Mouse (Mus musculus) ovary, postnatal 14 days (tissue): Measurements from ENCODE around the gene Prkce.

ENCODE experiments used
- DNase-seq: peaks from one replicate; pipeline ENCODE4 v3.0.0; 2022; ENCODE audit warnings: low spot score

The Prkce gene

DNA sequence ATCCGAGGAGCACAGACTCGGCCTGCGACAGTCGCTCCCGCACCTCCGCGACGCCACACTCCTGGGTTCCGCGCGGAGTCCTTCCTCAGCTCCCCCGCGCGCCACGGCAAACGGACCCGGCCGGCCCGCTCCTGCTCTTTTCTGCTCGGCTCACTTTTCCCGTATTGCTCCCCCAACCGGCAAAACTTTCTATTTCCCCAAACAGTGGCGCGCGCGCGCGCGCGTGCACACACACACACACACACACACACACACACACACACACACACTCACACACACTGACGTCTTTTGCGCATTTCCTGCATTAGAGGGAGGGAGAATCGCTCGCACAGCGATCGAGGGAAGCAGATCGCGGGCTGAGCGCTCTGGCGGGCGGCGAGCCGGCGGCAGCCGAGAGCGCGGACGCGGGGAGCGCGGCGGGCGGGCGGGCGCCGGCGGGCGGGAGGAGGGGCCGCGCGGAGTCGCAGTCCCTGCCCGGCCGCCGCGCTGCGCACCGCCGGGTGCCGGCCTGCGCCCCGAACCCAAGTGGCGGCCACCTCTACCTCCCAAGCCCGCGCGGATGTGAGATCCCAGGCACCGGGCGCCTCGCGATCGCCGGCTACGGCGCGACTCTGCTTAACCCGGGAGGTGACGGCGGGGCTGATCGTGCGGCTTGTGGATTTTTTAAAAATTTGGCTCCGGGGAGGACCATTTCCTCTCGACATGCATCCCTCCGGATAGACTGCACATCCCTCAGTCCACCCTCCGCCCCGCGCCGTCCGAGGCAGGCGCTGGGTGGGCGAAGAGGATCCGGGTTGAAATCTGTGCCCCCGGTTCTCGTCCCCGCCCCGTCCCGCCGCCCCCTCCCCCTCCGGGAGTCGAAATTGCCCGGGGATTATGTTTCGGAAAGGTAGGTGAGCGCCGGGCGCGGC is at the start of gene Prkce:
Gene Prkce, plus strand, starts transcription at position 466 of the 911 bp plus-strand sequence.
- DNase-seq: peak; percentile 74

DNA sequence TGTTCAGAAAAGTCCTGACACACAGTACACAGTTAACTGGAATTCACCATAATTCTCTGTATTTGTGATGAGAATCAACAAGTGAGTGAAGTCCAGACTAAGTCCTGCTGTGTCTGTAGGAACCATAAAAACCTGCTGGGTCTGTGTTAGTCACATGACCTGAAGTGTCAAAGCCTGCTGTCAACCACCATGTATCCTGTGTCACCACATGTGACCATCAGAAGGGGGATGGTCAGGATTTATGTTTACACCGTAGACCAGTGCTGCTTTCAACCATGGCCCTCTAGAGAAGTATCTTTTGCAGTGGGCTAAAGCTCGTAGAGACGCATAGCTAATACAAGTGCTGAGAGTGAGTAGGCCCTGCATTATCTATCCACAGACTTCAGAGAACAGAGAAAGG is 44.4 kb upstream of the Prkce start:
- DNase-seq: no peak

DNA sequence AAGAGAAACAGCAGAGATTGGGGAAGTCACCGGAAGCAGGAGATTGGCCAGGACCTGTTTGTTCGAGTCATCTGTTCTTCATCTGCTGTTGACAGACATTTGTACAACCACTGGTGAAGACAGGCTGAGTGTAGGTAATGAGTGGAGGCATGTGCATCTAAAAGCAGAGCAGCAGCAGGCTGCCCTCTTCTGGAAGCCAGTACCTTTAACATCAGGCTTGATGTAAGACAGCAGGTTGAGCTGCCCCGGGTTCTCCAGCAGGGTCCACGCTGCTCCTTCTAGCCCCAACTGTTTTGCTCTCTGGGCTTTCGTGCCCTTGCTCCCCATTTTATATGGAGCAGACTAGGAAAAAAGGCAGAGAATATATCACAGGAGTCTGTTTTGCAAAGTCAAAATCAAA is 41.7 kb upstream of the Prkce start:
- DNase-seq: no peak

DNA sequence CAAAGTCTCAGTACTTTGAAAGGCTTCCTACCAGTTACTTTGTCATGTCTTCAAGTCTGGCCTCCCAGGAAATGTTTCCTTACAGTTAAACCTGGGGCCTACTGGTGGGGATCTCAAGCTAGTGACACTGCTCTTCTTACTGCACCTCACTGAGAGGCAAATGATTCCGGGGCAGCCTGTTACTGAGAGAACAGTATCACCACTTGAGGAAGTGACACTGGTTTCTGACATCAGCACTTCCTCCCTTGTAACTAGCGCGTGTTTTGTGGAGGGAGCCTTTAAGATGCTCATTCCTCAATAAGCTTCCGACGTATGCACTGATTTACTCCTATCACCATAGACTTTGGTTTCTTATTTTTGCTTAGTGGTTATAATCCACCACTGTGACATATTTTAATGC is 39.4 kb upstream of the Prkce start:
- DNase-seq: no peak

DNA sequence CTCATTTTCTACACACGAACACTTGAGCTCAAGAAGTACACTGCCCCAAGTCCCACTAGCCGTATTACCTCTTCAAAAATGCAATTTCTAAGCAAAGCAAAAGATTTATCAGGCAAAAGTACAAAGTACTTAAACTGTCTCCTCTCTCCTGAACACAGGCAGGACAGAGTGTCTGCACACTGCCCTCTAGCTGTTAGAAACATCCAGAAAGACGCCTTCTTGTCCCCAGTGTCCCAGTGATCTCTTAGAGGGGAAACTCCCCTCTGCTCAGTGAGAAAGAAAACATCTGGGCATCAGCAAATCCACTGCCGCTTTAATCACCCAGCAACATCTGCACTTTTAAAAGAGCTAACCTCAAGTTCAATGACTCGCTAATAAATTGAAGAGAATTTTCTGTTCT is 35.1 kb upstream of the Prkce start:
- no peak for DNase-seq

DNA sequence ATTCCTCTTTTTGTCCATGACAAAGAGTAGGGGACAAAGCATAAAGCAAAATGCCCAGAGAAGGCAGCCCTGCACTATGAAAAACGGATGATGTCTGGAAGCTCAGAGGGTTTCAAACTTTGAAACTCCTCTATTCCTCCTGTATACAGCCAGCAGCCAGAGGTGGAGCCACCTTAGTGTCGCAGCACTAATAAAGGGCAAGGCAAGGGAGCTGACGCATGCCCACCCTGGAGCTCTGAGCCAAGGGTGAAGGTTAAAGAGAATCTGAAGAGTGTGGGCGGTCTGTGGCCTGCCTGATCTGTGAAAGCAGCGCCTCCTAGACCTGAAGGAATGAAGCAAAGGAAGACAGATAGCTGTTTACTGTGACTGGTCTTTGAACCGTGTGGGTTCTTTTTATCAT is 33.1 kb upstream of the Prkce start:
- no peak for DNase-seq

DNA sequence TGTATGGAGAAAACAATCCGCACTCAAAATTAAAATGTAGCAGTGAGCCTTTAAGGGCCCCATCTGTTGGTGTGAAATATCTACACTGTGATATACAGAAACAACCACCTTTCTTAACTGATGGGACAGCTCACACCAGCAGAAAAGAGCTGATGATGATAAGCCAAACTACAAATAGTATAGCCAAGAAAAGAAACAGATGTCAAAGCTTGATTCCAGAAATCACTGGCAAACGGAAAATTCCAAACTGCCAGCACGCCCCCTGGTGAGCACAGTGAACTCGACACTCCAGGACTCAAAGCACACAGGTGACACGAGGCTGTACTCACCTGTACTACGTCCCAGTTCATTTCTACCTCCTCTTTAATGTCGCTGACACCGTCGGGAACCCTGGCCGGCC is 31.8 kb upstream of the Prkce start:
- DNase-seq: no peak

DNA sequence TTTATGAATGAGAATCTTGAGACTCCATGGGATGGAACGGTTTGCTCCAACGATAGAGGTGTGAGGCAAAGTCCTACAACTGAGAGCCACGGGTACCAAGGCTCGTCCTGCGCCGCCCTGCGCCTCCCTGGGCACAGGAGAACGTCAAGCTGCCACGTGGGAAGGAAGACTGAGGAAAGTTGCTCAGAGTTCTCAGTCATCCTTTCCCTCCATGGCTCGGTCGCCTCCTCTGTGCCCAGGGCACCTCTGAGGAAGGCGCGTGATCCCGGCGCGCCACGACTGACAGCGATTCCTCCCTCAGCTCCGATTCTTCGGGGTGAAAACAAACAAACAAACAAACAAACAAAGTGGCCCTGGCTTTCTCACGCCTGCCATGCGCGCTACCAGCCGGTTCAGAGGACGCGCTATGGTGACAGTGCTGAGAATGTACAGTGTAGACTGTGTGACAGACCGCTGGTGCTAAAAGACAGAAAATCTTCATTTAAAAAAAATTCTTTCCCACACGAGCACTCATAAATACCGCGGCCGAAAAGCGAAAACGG is 23.0 kb upstream of the Prkce start:
- DNase-seq: no peak

DNA sequence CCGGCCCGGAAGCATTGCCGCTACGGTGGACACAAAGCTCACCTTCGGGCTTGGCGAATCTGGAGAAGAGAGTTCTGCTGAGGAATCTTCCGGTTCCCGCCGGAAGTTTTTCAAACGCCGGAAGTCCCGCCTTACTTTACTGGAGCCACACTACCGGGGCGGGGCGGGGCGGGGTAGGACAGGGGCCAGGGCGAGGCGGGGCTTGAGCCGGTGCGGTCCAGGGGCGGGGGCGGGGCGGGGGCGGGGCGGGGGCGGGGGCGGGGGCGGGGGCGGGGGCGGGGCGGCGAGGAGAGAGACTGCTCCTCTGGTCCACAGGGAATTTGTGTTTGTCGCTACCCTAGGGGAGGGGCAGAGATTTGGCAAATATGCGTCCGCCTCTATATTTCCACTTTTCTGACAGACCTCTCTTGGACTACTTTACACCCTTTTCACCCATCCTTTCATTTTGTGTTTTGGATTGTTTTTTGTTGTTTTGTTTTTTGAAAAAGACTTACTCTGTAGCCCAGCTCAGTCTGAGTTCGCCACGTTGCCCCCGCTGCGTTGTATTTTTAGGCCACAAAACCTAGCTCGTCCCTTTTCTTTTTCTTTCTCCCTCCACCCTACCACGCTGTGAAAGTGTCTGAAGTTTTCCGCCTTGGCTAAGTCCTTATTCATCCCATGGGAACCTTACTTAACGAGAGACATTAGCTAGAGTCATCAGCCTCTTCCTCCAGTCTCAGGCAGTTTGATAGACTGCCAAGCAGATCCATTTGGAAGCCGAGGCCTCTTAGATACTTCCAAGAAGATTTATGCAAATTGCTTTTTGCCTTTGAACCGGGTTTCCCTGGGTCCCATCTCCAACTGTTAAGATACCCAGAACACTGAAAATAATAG is 22.3 kb upstream of the Prkce start, which contains the start of gene Srbd1:
Gene Srbd1, minus strand, starts transcription at position 97 of the 873 bp plus-strand sequence.
- DNase-seq: peak; percentile 79

DNA sequence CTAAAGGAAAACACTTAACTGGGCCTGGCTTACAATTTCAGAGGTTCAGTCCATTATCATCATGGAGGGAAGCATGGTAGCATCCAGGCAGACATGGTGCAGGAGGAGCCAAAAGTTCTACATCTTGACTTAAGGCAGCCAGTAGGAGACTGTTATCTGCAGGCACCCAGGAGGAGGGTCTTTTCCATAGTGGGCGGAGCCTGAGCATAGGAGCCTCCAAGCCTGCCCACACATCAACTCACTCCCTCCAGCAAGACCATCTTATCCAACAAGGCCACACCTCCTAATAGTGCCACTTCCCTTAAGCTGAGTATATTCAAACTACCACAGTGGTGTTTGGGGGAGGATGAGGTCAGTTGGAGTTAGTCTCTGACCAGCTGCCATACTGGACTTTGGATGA is 17.9 kb upstream of the Prkce start:
- DNase-seq: no peak

DNA sequence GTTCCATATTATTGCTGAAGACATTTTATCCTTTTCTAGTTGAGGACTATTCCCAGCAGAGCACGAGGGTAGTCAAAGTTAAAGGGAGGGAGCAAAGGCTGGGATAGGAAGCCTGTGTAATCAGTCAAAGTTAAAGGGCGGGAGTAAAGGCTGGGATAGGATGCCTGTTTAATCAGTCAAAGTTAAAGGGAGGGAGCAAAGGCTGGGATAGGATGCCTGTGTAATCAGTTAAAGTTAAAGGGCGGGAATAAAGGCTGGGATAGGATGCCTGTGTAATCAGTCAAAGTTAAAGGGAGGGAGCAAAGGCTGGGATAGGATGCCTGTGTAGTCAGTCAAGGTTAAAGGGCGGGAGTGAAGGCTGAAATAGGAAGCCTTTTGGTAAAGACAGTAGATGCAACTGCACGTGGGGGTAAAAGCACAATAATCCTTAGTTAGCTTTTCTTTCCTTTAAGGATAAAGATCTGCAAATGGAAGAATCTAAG is 16.7 kb upstream of the Prkce start:
- peak; percentile 42 for DNase-seq

DNA sequence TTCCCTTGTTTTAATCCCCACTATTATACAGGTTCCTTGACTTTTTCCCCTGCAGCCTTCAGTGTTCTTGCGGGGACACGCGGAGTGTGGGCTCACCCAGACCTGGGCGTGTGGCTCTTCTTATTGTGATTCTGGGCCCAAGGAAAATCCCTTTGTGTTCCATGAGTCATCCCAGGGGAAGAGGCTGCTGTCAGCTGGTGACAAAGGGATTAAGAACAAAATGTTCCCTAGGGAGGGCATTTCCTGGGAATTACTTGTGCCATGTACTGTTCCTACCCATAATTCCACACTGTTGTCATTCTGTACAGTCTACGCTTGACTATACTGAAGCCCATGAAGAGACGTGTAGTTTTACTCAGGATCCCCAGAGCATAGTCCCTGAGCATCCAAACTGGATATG is 10.6 kb upstream of the Prkce start:
- no peak for DNase-seq

DNA sequence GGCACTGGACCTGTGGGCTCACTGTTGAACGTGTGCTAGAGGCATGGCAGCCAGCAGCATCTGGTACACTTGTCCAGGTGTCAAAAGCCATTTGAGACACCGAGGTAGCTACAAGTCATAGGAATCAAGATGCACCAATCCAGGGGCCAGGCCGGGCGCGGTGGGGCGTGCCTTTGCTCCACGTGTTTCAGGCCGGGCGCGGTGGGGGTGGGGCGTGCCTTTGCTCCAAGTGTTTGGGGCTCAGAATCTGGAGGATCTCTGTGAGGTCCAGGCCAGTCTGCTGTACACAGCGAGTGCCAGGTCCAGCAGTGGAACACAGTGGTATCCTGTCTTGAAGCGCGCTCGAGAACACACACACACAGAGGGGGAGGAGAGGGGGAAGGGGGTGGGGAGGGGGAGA is 4.9 kb upstream of the Prkce start:
- DNase-seq: no peak

DNA sequence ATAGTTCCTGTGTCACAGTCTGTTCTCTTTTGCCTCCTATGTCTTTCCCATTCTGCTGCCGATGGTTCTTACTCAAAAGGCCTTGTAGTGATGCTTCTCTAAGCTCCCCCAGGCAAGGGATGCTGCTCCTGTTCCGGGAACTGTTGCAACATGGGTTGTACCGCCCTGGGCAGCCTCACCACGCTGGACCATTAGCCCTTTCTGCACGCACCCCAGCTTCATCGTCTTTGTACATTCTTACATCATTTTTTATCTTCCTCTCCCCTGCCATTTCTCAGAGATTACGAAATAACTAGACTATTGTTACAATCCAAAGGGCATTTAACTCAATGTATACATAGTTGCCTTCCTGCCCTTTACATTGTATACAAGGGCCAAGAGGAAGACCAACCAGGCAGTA is 3.2 kb upstream of the Prkce start:
- no peak for DNase-seq

DNA sequence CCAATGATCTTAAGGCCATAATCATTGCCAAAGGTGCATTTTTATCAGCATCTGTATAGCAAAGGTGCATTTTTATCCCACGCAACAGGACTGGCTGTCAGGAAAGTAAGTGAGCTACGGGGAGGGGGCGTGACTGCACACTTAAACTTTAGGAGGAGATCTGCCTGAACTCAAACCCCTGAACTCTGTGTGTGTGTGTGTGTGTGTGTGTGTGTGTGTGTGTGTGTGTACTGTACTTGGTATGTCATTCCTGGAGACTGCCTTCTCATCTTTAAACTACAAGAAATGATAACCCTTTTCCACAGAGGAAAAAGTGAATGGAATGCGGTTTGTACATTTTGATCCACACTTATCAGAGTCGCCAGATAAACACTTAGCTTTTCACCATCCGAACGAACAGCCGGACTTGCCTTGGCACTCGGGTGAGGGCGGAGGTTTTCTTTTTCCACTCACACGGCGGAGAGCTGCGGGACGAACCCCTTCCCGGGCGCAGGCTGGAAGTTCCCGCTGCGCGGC is 1.5 kb upstream of the Prkce start:
- DNase-seq: no peak

DNA sequence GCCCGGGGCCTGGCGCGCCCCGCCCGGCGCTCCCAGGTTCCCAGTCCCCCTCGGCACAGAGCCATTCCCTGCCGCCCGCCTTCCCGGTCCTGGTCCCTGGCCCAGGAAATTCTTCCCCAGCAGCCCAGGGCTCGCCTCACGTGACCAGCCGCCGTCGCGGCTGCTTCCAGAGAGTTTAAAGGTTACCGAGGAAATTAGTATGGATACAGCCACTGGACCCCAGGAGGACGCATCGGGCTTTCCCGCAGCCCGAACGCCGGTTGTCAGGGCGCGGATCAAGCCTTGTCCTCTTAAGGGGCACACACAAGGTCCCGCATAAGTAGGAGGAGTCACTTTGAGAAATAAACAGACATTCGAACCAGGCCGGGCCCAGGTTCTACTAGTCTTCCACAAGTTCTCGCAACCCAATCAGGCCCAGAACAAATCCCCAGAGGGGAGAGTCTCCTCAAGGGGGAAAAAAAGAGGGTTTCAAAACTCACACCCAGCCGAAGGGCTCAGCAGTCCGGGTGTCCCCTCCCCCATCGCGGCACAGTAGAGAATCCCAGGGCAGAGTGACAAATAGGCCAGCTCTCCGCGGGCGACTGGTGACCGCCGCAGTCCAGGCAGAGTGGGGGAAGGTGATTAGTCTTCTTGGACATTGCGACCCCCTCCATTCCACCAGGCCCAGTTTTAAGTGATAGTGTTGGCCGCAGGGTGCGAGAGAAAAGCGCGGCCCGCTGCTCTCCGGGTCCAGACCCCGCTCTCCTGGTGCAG is 842 bp upstream of the Prkce start:
- peak; percentile 75 for DNase-seq

DNA sequence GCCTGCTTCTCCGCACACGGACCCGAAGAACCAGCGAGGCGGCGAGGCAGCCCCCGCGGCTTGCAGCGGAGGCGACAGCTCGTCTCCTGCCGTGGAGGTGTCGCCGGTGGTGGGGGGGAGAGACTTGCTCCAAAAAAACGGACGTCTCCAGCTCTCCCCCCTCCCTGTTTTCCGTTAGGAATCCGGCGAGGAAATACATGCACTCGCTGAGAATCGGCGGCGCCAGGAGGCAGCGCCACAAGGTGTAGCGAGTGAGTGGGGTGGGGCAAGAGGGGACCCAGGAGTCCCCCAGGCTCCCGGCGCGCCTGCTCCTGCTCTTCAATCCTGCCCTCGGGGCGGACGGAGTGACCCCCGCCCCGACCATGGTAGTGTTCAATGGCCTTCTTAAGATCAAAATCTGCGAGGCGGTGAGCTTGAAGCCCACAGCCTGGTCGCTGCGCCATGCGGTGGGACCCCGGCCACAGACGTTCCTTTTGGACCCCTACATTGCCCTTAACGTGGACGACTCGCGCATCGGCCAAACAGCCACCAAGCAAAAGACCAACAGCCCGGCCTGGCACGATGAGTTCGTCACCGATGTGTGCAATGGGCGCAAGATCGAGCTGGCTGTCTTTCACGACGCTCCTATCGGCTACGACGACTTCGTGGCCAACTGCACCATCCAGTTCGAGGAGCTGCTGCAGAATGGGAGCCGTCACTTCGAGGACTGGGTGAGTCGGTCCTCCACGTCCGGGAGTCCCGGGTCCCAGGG is 821 bp downstream of the Prkce start:
- DNase-seq: peak; percentile 25

DNA sequence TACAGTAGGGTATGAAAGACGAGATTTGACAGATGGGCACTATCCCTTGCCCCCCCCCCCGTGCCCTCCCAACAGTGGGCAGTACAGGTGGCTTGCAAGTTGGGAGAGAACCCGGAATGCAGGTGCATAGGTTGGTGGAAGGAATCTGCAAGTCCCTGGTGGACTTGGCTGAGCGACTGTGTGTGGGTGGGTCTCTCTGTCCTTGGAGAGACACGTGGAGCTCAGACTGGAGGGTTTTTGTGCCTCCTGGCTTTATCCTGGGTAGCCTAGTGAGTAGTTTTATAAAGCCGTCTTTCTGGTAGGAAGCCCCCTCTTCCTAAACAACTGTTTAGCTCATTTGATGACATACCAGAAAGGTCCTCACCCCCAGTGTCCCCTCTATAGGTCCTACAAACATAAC is 1.5 kb downstream of the Prkce start:
- no peak for DNase-seq

DNA sequence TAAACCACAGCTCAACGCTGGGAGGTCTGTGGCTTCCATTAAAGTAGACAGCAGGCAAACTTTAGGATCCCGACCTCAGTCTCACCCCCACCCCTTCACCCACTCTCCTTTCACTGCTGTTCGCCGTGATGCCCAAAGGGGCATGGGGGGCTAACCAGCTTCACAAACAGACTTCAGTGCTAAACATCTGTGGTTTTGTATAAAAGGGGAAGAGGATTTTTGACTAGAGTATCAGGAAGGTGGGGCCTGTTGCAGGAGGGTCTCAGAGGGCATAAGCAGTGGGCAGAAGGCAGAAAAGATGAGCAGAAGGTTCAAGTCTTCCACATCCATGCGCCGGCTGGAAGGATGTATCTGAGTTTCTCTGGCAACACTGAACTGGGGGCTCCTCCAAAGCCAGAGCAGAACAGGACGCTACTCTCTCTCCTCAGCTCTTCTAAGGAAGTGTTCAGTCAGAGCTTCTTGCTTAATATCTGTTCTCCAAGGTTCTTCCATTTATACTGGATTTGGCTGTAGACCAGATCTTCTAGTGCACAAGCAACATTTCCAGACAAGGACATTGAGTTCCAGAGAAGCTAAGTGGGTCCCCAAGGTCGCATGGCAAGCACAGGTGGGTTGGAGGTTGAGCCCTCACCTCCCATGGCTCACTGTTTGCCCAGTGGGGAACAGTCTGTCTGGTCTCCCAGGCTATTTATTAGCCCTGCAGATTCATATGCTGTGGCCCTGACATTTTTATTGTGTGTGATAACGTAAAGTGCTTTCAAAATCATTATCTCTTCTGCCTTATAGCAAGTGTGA is 2.8 kb downstream of the Prkce start:
- no peak for DNase-seq

DNA sequence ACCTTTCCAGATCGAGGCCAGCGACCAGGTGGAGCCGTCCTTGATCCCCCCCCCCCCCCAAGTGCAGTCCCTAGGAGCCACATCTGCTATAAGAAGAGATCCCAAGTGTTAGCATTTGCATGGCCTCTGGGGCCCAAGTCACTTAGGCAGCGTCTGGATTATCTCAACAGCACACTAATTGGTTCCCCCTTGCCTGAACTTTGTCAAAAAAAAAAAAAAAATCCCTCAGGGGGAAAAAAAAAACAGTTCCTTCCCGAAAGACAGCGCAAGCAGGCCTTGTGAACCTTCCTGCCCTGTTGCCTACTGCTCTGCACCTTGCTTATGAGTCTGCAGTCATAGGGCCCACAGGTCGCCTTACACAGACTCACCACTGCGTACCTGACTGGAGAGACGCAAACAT is 7.9 kb downstream of the Prkce start:
- DNase-seq: no peak
